Mouse (Mus musculus) gastrocnemius, adult 18-20 months (tissue): Measurements from ENCODE around the gene Kif1b. TPM values are rescaled to one million over a fixed set of nuclear protein-coding genes. Genes with fewer than 3 reads are reported as not detected.
A peak's percentile ranks its signal among the peaks of the same experiment; 100 is the strongest.
"Not testable (repeated sequence)": the region's sequence is repeated elsewhere in the genome, so short reads cannot be mapped to it uniquely, and the experiment has no call there.

Source experiments
- DNase-seq: peaks from one replicate; pipeline ENCODE4 v3.0.0; 2021; ENCODE audit warnings: low spot score
- total RNA-seq, 2 experiments: library from RNA; stranded (reverse); gene quantifications; 2 replicates each; pipeline ENCODE4 v1.2.3; 2021

Kif1b gene
- total RNA-seq, 2 experiments from 2014 or later, result 255 to 285 TPM

DNA sequence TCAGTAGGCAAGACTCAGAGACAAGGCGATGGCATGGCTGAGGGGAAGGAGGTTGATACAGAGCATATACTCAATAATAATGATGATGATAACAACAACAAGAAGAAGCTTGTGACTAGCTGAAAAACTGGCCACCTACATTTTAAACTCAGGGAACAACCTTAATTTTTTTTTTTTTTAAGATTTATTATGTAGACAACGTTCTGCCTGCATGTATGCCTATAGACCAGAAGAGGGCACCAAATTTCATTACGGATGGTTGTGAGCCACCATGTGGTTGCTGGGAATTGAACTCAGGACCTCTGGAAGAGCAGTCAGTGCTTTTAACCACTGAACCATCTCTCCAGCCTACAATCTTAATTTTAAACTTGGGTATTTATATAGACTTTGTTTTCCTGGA lies 84.0 kb downstream of the Kif1b start:
- DNase-seq, result no peak

DNA sequence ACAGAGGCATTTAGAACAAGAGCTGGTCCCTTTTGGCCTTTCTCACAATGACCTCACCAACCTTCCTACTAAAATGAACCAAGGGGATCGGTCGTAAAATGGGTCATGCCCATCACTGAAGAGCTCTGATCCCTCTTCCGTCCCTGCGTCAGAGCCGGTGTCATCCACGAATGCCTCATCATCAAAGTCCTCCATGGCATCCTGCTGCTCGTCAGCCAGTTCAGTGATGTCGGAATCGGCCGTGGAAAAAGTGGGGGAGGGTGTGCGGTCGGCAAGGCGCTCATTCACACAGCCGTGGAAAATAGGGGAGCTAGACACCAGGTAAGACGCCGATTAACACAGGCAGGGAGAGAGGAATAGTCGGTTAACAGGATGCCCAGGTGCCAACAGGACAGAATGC lies 87.0 kb downstream of the Kif1b start:
- DNase-seq, result no peak

DNA sequence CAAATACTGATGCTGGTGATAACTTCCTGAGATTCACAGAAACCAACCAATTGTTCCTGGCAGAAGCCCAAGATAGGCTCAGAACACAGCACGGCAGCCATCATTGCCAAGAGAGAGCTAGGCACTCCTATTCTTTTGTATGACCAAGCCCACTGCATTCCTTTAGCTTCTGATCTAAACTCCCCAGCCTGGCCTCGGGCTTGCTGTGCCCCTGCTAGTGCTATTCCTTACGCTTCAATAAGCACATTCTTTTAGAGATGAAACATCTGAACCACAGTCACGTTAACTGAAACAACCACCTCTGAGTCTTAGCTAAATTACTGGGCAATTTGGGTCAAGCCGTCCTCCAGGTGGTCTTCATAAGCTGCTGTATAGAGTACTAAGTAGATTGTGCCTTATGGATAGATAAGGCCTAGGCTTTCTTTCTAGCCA lies 87.4 kb downstream of the Kif1b start:
- no peak for DNase-seq

DNA sequence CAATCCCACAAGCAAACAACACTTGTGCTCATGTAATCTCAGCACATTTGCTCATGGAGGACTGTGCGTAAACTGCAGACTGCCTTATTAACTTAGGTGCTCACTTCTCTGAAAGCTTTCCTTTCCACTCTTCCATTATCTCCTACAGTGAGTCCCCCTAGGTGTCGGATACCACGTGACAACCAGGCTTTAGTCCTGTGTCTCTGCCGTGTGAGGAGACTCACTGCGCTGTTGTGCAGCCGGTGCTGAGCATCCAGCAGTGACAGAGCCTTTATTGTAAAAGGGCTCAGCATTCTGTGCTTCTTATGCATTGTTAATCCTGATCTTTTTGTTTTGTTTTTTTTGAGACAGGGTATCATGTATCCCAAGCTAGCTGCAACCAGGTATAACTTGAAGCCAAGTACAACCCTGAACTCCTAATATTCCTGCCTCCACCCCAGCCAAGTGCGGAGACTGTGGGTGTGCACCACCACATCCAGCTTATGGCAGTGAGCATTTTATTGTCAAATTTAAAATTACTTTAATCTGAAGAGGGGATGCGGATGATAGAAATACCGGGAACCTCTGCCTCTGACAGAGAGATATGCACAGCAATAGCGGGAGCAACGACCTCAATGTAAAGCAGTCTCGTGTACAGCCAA lies 88.0 kb downstream of the Kif1b start:
- DNase-seq, result no peak

DNA sequence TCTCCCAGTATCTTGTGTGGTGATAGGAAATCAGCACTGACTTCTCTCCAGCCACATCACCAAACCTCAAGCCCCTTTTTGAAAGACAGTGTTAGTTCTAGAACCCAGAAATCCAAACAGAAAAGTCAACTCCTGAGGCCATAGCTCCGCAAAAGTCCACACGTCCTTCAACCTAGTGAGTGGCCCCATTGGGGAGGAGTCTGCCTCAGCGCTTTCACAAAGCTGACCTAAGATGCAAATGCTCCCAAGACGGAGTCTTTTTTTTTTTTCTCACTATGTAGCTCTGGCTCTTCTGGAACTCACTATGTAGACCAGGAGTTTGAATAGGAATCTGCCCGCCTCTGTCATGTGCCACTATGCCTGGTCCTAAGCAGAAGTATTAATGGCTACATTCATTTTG lies 89.0 kb downstream of the Kif1b start:
- DNase-seq, result no peak

DNA sequence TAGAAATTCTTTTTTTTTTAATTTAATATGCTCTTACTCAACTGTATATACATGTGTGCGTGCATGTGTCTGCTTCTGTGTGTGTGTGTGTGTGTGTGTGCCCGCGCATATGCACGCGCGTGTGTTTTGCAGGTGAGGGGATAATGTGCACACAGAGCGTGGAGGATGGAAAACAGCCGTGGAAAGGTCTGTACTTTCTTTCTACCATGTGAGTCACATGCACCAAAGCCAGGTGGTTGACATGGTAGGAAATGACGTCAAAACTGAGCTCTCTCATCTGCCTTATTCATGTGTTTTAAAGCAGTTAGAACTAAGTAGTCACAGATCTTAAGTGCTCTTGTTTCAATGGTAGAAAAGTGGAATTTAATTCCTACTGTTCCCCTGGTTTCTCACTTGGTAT lies 91.5 kb downstream of the Kif1b start:
- no peak for DNase-seq

DNA sequence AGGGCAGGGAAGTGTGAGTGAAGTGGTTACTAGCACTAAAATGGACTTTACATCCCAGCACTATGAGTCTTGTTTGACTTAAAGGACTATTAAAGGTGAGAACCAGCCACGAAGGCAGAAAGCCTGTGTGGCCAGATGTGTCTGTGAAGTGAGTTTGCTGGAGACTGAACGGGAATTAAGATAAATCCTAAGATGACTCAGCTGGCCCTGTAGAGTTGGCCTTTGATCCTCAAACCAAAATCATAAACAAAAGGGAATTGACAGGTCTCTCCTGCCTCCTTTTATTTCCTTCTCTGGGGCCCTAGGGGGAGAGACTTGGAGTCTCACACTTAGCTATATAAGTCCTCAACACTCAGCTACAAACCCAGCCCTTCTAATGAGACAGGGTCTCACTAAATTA lies 92.1 kb downstream of the Kif1b start:
- DNase-seq, result no peak

DNA sequence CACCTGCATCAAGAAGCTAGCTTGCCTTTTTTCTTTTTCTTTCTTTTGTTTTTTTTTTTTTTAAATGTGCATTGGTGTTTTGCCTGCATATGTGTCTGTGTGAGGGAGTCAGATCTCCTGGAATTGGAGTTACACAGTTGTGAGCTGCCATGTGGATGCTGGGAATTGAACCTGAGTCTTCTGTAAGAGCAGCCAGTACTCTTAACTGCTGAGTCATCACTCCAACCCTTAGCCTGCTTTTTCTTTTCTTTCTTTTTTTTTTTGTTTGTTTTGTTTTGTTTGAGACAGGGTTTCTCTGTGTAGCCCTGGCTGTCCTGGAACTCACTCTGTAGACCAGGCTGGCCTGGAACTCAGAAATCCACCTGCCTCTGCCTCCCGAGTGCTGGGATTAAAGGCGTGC lies 93.0 kb downstream of the Kif1b start:
- not testable (repeated sequence) for DNase-seq

DNA sequence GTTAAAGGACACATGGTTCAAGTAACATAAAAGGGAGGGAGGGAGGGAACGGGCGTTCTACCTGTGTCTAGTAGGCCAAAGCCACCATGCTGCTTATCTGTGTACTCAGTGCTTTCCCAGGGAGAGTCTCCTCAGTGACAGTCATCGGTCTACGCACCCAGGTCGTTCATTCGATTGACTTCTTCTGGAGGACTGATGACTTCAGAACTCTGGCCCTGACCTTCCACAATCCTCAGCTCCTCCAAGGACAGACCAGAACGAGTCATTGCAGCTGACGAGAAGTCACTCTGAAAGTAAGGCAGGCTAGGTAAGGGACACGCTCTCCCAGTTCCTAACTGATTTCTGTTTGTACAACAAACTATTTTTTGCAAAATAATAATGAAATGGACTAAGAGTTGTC lies 94.0 kb downstream of the Kif1b start:
- DNase-seq, result no peak

DNA sequence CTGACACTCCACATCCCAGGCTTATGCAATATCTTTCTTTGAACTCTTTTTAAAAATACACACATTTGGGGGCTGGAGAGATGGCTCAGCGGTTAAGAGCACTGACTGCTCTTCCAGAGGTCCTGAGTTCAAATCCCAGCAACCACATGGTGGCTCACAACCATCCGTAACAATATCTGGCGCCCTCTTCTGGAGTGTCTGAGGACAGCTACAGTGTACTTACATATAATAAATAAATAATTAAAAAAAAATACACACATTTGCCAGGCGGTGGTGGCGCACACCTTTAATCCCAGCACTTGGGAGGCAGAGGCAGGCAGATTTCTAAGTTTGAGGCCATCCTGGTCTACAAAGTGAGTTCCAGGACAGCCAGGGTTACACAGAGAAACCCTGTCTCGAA lies 96.1 kb downstream of the Kif1b start:
- not testable (repeated sequence) for DNase-seq

DNA sequence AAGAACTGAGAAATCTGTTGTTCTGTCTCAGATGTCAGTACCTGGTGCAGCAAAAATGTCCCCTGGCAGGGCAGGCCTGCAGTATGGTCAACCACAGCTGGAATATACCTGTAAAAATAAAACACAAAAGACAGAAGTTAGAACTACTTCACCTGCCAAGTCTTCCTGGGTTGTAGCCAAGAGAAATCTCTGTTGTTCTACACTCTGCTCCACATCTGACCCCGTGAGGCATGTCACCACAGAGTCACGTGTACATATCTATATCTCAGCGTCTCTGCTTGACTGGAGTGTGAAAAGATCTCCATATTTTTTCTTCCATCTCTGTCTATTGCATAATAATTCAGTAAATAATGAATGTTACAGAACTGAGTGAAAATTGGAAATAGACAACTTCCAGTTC lies 105.0 kb downstream of the Kif1b start:
- no peak for DNase-seq

DNA sequence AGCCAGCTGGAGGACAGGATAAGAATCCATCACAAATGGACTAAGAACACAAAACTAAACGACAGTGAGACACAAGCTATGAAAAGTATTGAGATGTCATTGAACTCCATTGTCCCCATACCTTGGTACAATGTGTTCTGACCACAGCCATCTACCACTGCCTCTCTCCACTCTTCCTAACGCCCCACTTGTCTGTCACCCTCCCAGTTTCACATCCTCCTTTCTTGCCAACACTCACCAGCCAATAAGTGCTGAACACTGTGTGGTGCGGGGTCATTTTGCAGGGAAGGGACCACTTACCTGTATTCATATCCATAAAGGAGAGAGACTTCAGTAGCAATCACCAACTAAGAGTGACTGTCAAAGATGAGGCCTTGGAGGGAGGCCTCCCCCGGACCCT lies 106.4 kb downstream of the Kif1b start:
- no peak for DNase-seq

DNA sequence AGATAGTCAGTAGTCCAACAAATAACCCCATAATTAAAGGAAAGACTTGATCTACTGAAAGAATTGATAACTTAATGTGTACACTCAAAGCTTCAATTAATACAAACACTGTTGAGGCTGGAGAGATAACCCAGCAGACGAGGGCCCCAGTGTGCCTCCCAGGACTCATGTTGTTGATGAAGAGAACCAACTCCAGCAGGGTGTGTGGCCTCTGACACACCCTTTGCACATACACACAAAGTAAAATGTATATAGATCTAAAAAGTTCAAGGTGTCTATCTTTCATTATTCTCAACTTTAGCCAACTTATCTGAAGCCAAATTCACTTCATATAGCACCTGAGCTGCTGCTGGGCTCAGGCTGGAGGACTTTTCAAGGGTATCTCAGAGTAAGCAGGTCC lies 110.3 kb downstream of the Kif1b start:
- no peak for DNase-seq

DNA sequence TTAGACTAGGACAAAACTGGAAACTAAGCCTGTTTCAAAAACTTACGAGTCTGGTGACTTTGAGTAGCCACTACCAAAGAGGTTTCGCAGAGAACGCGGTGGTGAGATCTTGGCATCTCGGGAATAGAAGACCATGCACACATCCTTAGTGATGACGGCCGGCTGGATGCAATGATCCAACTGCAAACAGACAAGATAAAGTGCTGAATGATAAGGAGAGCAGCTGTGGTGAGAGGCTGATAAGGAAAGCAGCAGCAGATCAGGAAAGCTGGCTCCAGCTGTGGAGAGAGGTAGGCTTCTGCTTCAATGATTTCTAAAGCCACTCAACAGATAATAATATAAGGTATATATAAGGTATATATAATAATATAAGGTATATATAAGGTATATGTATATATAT lies 116.4 kb downstream of the Kif1b start:
- DNase-seq, result no peak

DNA sequence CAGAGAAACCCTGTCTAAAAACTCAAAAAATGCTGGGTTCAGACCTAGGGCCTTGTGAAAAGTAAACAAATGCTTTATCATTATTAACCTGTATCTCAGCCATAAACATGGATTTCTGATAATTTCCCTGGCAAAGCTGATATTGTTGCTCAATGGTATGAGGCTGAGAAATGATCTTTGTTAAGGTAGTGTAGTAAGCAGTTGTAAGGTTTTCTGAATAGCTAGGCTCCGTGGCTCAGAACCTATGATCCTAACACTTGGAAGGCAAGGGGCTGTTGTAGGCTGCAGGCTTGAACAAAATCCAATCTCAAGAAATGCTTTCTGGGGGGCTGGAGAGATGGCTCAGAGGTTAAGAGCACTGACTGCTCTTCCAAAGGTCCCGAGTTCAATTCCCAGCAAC lies 118.9 kb downstream of the Kif1b start:
- no peak for DNase-seq

DNA sequence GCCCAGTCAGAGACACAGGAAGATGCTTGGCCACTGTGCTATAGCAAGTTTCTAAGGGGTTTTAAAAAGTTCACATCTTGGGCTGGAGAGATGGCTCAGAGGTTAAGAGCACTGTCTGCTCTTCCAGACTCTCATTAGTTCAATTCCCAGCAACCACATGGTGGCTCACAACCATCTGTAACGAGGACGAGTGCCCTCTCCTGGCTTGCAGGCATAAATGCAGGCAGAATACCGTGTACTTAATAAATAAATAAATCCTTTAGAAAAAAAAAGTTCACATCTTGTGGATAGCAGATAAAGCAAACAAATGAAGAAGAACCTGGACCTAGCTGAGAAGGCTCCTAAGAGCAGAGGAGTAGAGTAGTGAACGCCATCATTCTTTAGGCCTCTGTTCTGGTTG lies 124.7 kb downstream of the Kif1b start:
- DNase-seq, result no peak

DNA sequence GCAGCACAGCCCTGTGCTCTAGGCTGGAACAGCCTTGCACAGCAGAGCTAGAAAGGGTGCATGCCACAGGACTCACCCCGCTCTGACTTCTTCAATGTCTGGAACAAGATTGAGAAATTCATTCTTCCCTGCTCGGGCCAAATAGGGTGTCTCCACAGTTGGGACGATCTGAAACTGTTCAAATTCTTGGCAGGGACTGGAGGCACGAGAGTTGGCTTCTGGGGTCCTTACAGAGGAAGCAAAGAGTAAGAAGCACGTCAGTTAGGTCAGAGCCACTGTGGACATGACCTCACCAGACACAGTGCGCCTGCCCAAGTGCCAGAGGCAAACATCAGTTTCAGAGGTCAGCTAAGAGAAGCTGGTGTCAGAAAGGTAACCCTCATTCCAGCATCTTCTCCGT lies 125.3 kb downstream of the Kif1b start:
- peak; percentile 60 for DNase-seq

DNA sequence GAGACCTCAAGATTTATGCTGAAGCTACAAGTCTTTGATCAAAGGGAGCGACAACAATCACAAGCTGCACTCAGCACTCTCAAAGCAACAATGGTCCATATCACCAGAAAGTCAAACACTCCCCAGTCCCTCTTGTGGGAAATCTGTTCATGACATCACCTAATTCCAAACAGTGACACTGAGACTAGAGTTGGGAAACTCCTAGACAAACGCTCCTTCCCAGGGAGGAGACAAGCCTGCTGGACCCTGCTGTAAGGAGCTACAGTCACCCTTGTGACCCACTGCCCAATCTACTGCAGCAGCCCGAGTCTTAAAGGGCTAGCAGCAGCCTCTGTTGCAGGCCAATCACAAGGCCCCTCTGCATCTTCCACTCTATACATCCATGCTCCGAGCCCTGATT lies 127.9 kb downstream of the Kif1b start:
- DNase-seq, result peak; percentile 32

DNA sequence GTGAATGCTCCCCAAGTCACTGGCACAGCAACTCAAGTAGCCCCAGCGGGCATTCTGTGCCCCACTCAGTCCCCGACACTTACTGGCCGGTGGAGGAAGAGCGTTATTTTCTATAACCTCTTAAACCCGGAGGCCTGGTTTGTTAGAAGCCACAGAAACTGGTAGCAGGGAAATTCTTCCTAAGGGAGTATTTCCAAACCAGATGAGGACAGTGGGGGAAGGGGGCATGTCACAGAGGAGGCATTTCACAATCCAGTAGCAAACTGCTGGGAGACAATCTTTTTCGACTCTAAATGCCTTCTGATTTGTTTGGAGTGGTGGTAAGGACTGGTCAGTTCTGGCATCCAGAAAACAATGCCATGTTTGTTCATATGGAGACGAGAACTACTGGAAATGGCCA lies 128.3 kb downstream of the Kif1b start:
- DNase-seq, result no peak

DNA sequence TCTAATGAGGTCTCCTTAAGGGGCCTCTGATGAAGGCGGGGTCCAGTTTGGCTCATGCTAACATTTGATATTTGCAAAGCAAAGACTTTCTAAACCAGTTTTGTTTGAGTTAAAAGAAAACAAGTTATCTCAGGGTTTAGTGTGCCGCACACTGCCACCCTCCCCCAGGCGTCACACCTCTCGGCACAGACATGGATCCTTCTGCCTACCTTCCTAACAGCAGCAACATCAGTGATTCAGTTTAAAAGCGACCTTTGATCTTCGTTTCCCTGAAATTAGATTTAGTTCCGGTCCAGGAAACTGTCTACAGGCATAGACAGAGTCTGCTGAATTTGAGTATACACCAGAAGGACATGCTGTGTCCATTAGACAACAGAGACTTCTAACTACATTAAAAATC lies 129.2 kb downstream of the Kif1b start:
- DNase-seq, result no peak

DNA sequence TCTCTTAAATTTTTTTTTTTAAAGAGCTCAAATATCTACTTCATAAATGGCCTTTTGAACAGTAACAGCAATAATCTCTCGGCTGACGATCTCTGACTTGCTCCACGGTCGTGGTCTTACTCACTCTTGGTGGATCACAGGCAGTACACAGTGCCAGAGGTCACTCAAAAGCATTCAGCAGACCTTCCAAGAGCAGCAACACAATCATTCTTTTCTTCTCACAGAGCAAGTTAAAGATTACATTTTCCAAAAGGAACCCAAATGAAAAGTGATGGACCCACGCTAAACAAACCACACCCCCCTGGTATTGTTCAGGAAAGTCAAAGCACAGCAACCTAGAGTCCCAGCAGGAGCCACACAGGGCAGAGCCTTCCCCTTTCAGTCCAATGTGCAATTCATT lies 130.4 kb downstream of the Kif1b start:
- DNase-seq, result no peak

DNA sequence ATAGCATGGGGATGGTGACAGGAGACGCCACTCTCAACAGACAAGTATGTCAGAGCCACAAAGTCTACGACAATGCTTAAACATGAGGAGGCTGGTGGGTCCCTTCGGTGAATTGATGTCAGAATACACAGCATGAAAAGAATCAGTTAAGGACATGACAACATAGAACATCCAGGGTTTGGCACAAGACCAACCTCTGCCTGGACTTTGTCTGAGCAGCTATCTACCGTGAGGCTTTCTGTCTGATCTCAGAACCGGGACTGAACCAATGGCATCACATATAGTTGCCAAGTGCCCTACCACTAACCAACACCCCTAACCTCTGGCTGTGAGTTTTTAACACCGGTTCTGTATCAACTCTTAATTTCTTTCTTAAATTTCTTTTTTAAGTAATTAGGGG lies 130.8 kb downstream of the Kif1b start:
- DNase-seq, result no peak

DNA sequence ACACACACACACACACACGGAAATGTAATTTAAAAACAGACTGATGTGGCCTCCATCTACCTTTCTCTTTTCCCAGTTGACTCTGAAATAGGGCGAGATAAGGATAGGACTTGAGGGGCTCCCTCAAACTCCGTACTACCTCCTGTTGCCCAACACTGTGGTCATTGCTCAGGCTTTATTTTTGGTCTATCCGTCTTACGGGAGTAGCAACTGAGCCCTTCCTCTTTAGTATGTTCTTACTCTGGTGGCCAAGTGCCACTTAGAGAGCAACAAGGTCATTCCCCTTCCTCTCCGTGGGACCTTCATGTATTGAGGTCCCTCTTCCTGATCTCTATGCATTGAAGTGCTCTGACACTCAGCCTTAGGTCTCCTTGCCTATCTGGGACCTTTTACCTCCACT lies 133.8 kb downstream of the Kif1b start:
- no peak for DNase-seq

DNA sequence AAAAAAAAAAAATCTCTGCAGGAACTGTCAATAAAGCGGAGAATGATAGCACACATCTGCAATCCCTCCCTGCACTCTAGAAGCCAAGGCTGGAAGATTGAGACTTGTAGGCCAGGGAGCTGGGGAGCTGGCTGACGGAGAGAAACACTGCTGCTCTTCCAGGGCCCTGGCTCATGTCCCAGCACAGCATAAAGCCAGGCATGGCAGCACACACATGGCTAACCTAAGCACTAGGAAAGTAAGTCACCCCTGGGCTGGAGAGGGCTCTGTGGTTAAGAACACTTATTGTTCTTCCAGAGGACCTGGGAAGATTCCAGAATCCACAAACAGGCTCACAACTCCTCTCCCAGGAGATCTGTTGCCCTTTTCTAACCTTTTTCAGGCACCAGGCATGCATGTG lies 134.8 kb downstream of the Kif1b start:
- DNase-seq, result peak; percentile 79
